Mouse (Mus musculus): ENCODE data around the gene Tas2r143.

The Tas2r143 gene

GRCm38 (mm10) chr6:42395960-42396809 is 3.9 kb upstream of the Tas2r143 start:
- in situ Hi-C loops (cut with MboI, MseI) = loop anchor here (25.0 kb wide), 3 partner anchors 834 to 1284 kb away; partner anchors contain the start of gene Tpk1

- in situ Hi-C loops (cut with MboI, MseI) = loop anchor here (25.0 kb wide), 3 partner anchors 835 to 1285 kb away; partner anchors contain the start of gene Tpk1
These were observed 2.9 kb upstream of the Tas2r143 start for GRCm38 (mm10) chr6:42397041-42397657.

- in situ Hi-C loops (cut with MboI, MseI) = loop anchor here (25.0 kb wide), 3 partner anchors 836 to 1286 kb away; partner anchors contain the start of gene Tpk1
These were observed 1.8 kb upstream of the Tas2r143 start for GRCm38 (mm10) chr6:42398285-42398684.

- in situ Hi-C loops (cut with MboI, MseI) = loop anchor here (25.0 kb wide), 3 partner anchors 837 to 1287 kb away; partner anchors contain the start of gene Tpk1
These were observed 1.0 kb upstream of the Tas2r143 start for GRCm38 (mm10) chr6:42398998-42399397.

- in situ Hi-C loops (cut with MboI, MseI) = no loop called here
These were observed 5.1 kb downstream of the Tas2r143 start, which contains the start of gene Tas2r135 for GRCm38 (mm10) chr6:42405134-42405533. Gene Tas2r135 (plus strand): TSS chr6:42405434.

GRCm38 (mm10) chr6:42419443-42419842 is 19.4 kb downstream of the Tas2r143 start:
- in situ Hi-C loops (cut with MboI, MseI) = no loop called here

GRCm38 (mm10) chr6:42421439-42421838 is 21.4 kb downstream of the Tas2r143 start:
- in situ Hi-C loops (cut with MboI, MseI) = no loop called here

GRCm38 (mm10) chr6:42424472-42424871 is 24.4 kb downstream of the Tas2r143 start:
- in situ Hi-C loops (cut with MboI, MseI) = no loop called here

- in situ Hi-C loops (cut with MboI, MseI) = no loop called here
These were observed 26.3 kb downstream of the Tas2r143 start for GRCm38 (mm10) chr6:42426337-42426736.

GRCm38 (mm10) chr6:42433554-42433953 is 33.5 kb downstream of the Tas2r143 start:
- in situ Hi-C loops (cut with MboI, MseI) = no loop called here

GRCm38 (mm10) chr6:42434446-42434845 is 34.4 kb downstream of the Tas2r143 start, which contains the start of gene Tas2r126:
Gene Tas2r126 (plus strand): TSS chr6:42434535.
- in situ Hi-C loops (cut with MboI, MseI) = no loop called here

GRCm38 (mm10) chr6:42435490-42435889 is 35.5 kb downstream of the Tas2r143 start:
- in situ Hi-C loops (cut with MboI, MseI) = no loop called here

- in situ Hi-C loops (cut with MboI, MseI) = no loop called here
These were observed 41.4 kb downstream of the Tas2r143 start for GRCm38 (mm10) chr6:42441395-42441794.

- in situ Hi-C loops (cut with MboI, MseI) = no loop called here
These were observed 44.5 kb downstream of the Tas2r143 start for GRCm38 (mm10) chr6:42444491-42444890.

- in situ Hi-C loops (cut with MboI, MseI) = no loop called here
These were observed 47.3 kb downstream of the Tas2r143 start for GRCm38 (mm10) chr6:42447381-42447780.

Data from T-helper 2 cell (primary cell).